Mouse (Mus musculus) cerebellum, postnatal 4 days (tissue): Measurements from ENCODE around the gene 3425401B19Rik.

ENCODE experiments used
- DNase-seq, 2 experiments: peaks; one replicate each; pipeline ENCODE4 v3.0.0; 2022; ENCODE audit warnings: low spot score in 2 of 2, mixed read lengths in 1 of 2

Gene 3425401B19Rik

GRCm38 (mm10) chr14:32685124-32685826, at the start of gene 3425401B19Rik:
Gene 3425401B19Rik (minus strand): TSS chr14:32685293.
- DNase-seq = no peak

GRCm38 (mm10) chr14:32732961-32733360, 47.9 kb upstream of the 3425401B19Rik start:
- DNase-seq = no peak

- no peak for DNase-seq
These were observed 41.8 kb upstream of the 3425401B19Rik start for GRCm38 (mm10) chr14:32726864-32727263.

- DNase-seq = no peak
These were observed 36.4 kb upstream of the 3425401B19Rik start for GRCm38 (mm10) chr14:32721461-32721860.

- no peak for DNase-seq
These were observed 31.8 kb upstream of the 3425401B19Rik start for GRCm38 (mm10) chr14:32716763-32717439.

- no peak for DNase-seq
These were observed 30.4 kb upstream of the 3425401B19Rik start for GRCm38 (mm10) chr14:32715489-32715888.

GRCm38 (mm10) chr14:32715076-32715475, 30.0 kb upstream of the 3425401B19Rik start:
- no peak for DNase-seq

GRCm38 (mm10) chr14:32709861-32710260, 24.8 kb upstream of the 3425401B19Rik start:
- no peak for DNase-seq

GRCm38 (mm10) chr14:32708756-32709155, 23.7 kb upstream of the 3425401B19Rik start:
- DNase-seq = peak; percentile 13 to 19

- DNase-seq = peak in 1 of 2 experiments; percentile 5
These were observed 22.8 kb upstream of the 3425401B19Rik start for GRCm38 (mm10) chr14:32707938-32708337.

- no peak for DNase-seq
These were observed 15.9 kb upstream of the 3425401B19Rik start for GRCm38 (mm10) chr14:32700972-32701371.

GRCm38 (mm10) chr14:32698556-32698955, 13.5 kb upstream of the 3425401B19Rik start:
- DNase-seq = no peak

GRCm38 (mm10) chr14:32697774-32698173, 12.7 kb upstream of the 3425401B19Rik start:
- no peak for DNase-seq

- DNase-seq = no peak
These were observed 11.3 kb upstream of the 3425401B19Rik start for GRCm38 (mm10) chr14:32696344-32696743.

GRCm38 (mm10) chr14:32695906-32696305, 10.8 kb upstream of the 3425401B19Rik start:
- no peak for DNase-seq

- DNase-seq = no peak
These were observed 373 bp downstream of the 3425401B19Rik start for GRCm38 (mm10) chr14:32684735-32685105.

- DNase-seq = no peak
These were observed 935 bp downstream of the 3425401B19Rik start for GRCm38 (mm10) chr14:32683982-32684734.

- DNase-seq = no peak
These were observed 1.7 kb downstream of the 3425401B19Rik start for GRCm38 (mm10) chr14:32683251-32683838.

GRCm38 (mm10) chr14:32682536-32682935, 2.6 kb downstream of the 3425401B19Rik start:
- no peak for DNase-seq

- no peak for DNase-seq
These were observed 3.5 kb downstream of the 3425401B19Rik start for GRCm38 (mm10) chr14:32681603-32682002.

GRCm38 (mm10) chr14:32678565-32678964, 6.5 kb downstream of the 3425401B19Rik start:
- DNase-seq = no peak

GRCm38 (mm10) chr14:32673178-32673577, 11.9 kb downstream of the 3425401B19Rik start:
- no peak for DNase-seq
